In genomic region chr2:84859991-84860780, GRCm38 (mm10) we compare ENCODE assay signal across 15 mouse cellular contexts. TPM values are rescaled to one million over a fixed set of nuclear protein-coding genes. Genes with fewer than 3 reads are reported as not detected.
"Had no signal": no experiment of that assay in that cellular context is flagged by ENCODE, and none has a peak within 500 bp of the region (broad histone marks: within the 10 kb centered on the region; RNA-seq: fewer than 3 reads in every experiment).

No protein-coding gene starts in this region.

- H3K9ac ChIP-seq: limb, embryonic 13.5 days; liver, embryonic 14.5 days; neural tube, embryonic 13.5 days had no signal

- H3K9me3 ChIP-seq: limb, embryonic 13.5 days; neural tube, embryonic 13.5 days had no signal

- H3K4me1 ChIP-seq: limb, embryonic 13.5 days; neural tube, embryonic 13.5 days had no signal

- H3K27ac ChIP-seq: limb, embryonic 13.5 days; liver, embryonic 14.5 days; neural tube, embryonic 13.5 days had no signal

- H3K4me2 ChIP-seq: limb, embryonic 13.5 days; neural tube, embryonic 13.5 days had no signal

- DNase-seq: kidney, postnatal 25 days; layer of hippocampus, postnatal 36 days; lung, adult 18-20 months; lung, postnatal 36 days; midbrain, embryonic 14.5 days; retina, postnatal 1 day; right cerebral cortex, postnatal 4 days; spleen, adult 18-20 months; thymus, adult 18-20 months; thymus, postnatal 14 days had no signal

- H3K36me3 ChIP-seq: neural tube, embryonic 13.5 days had no signal

- H3K4me3 ChIP-seq: limb, embryonic 13.5 days; neural tube, embryonic 13.5 days had no signal

RNA-seq across cellular contexts. Expression of gene Smtnl1, which starts 37.7 kb away (rescaled TPM):
- polyA plus RNA-seq: liver, adult 2 months; midbrain, embryonic 14.5 days; neural tube, embryonic 13.5 days; stomach, embryonic 14.5 days had no signal
